Mouse (Mus musculus): ENCODE results near the gene Tbc1d22b.
A peak's percentile ranks its signal among the peaks of the same experiment; 100 is the strongest.
"Not testable (repeated sequence)": the region's sequence is repeated elsewhere in the genome, so short reads cannot be mapped to it uniquely, and the experiment has no call there.

Tbc1d22b gene

DNA sequence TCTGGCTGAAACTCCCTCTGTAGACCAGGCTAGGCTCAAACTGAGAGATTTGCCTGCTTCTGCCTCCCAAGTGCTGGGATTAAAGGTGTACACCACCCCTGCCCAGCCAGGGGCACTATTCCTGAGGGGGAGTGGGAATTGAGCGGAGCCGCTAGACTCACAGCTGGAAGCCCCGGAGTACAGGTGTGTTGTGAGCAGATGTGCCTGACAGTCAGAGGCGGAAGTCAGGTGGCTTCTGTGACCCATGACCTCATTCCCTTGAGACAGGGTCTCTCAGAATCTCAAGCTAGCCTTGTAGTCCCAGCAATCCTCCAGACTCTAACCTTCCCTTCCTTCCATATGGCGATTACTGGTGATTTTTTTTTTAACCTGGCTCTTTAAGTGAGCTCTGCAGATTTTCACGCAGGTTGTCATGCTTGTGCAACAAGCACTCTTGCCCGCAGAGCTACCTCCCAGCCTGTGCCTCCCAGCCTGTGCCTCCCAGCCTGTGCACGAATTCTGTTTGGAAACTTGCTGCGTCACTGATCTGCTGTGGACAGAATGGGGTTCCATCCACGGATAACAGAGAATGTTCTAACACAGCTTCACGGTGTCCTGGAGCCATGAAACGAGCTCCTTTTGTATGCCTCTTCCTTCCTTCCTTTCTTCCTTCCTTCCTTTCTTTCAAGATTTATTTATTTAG is 40.5 kb upstream of the Tbc1d22b start:
- Histone ChIP-seq H3K4me3 (replicated peaks; ENCODE audit: low read length) (no peak overlapping the region), H3K9me3 (ENCODE audit: low read length) (no peaks in the 10 kb centered on the region), H3K36me3 (ENCODE audit: insufficient read depth, low read length) (no peaks in the 10 kb centered on the region), H3K4me1 (replicated peaks; ENCODE audit: low read depth, low read length) (peaks cover 56% of the 10 kb centered on the region), H3K27me3 (ENCODE audit: insufficient read depth, low read length) (0 out of 2 replicates have a peak, but pooled peaks cover 3% of the 10 kb centered on the region)
- TF ChIP-seq NANOG (IDR thresholded peaks at IDR 0.05; ENCODE audit: borderline replicate concordance, low read length) (no peak), CTCF (conservative IDR thresholded peaks at IDR 0.05; ENCODE audit: low read length) (no peak), POU5F1 (IDR thresholded peaks at IDR 0.05; ENCODE audit: borderline replicate concordance, low read length) (no peak)

DNA sequence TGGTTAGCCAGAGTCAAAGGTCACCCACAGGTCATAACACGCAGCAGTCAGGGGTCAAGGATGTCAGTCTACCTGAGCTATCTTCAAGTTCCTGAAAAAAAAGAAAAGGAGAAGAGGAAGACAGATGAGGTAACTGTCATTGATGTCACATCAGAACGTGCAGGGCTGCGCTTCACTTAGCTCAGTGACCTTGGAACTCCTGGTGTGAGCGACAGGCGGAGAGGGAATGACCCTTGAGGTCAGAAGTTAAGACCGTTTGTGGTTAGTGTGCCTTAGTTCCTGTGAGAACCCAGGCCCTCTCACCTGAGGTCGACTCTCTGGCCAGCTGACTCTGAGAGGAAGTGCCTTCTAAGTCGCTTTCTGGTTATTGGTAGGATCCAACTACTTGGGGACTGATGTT is 38.9 kb upstream of the Tbc1d22b start:
- H3K4me3 ChIP-seq (replicated peaks; ENCODE audit: low read length): no peak overlapping the region
- peaks cover 62% of the 10 kb centered on the region for H3K4me1 ChIP-seq (replicated peaks; ENCODE audit: low read depth, low read length)
- no peaks in the 10 kb centered on the region for H3K9me3 ChIP-seq (ENCODE audit: low read length)
- 0 out of 2 replicates have a peak, but pooled peaks cover 3% of the 10 kb centered on the region for H3K27me3 ChIP-seq (ENCODE audit: insufficient read depth, low read length)
- H3K36me3 ChIP-seq (ENCODE audit: insufficient read depth, low read length): no peaks in the 10 kb centered on the region
- TF ChIP-seq POU5F1 (IDR thresholded peaks at IDR 0.05; ENCODE audit: borderline replicate concordance, low read length) (no peak), NANOG (IDR thresholded peaks at IDR 0.05; ENCODE audit: borderline replicate concordance, low read length) (no peak), CTCF (conservative IDR thresholded peaks at IDR 0.05; ENCODE audit: low read length) (no peak)

DNA sequence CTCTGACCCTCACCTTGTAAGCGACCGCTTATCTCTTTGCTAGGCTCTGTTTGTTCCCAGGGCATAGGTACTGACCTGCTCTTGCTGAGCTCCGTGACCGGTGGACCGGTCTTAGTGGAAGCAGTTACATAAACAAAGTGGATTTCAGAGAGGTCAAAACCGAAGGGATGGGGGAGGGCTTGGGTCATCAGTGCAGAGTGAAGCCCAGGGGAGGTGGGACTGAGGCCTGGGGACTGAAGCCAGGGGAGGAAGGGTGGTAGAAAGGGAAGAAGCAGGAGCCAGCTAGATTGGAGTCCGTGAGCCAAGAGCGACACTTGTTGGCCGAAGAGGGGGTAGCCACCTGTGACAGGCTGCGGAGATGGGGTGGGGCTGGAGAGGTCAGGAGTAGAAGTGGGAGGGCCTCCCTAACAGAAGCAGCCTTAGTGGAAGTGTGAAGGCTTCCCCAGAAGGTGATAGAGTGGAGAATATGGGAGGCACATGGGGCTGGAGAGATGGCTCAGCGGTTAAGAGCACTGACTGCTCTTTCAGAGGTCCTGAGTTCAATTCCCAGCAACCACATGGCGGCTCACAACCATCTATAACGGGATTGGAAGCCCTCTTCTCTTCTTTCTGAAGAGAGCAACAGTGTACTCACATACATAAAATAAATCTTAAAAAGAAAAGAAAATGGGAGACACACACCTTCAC is 36.4 kb upstream of the Tbc1d22b start:
- 0 out of 2 replicates have a peak, but pooled peaks cover 3% of the 10 kb centered on the region for H3K27me3 ChIP-seq (ENCODE audit: insufficient read depth, low read length)

DNA sequence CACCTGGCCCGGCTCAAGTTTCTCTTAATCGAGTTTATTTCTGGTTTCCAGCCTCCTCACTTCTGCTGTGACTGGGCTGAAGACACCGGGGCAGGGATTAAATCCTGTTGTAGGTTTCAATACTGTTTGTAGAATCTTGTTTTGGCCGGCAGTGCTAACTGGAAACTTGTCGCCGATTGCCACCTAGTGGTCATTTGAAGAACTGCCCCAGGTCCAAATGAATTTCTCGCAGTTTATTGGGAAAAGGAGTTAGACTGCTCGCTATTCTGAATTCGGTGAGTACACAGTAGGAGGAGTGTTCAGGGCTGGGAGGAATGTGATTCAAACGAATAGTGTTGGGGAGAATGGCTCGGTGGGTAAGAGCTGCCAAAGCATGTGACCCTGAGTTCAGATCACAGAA is 35.1 kb upstream of the Tbc1d22b start:
- no peaks in the 10 kb centered on the region for H3K36me3 ChIP-seq (ENCODE audit: insufficient read depth, low read length)
- H3K27me3 ChIP-seq (ENCODE audit: insufficient read depth, low read length): 0 out of 2 replicates have a peak, but pooled peaks cover 3% of the 10 kb centered on the region
- peaks cover 65% of the 10 kb centered on the region for H3K4me1 ChIP-seq (replicated peaks; ENCODE audit: low read depth, low read length)
- TF ChIP-seq POU5F1 (IDR thresholded peaks at IDR 0.05; ENCODE audit: borderline replicate concordance, low read length) (no peak), NANOG (IDR thresholded peaks at IDR 0.05; ENCODE audit: borderline replicate concordance, low read length) (no peak), CTCF (conservative IDR thresholded peaks at IDR 0.05; ENCODE audit: low read length) (peak; percentile 99)
- H3K9me3 ChIP-seq (ENCODE audit: low read length): no peaks in the 10 kb centered on the region
- no peak overlapping the region for H3K4me3 ChIP-seq (replicated peaks; ENCODE audit: low read length)

More for the DNA sequence above, 36.4 kb upstream of the Tbc1d22b start:
- H3K4me3 ChIP-seq (replicated peaks; ENCODE audit: low read length): no peak overlapping the region
- H3K9me3 ChIP-seq (ENCODE audit: low read length): no peaks in the 10 kb centered on the region
- peaks cover 66% of the 10 kb centered on the region for H3K4me1 ChIP-seq (replicated peaks; ENCODE audit: low read depth, low read length)
- no peak for TF ChIP-seq NANOG (IDR thresholded peaks at IDR 0.05; ENCODE audit: borderline replicate concordance, low read length)
- TF ChIP-seq CTCF (conservative IDR thresholded peaks at IDR 0.05; ENCODE audit: low read length): peak; percentile 60
- no peak for TF ChIP-seq POU5F1 (IDR thresholded peaks at IDR 0.05; ENCODE audit: borderline replicate concordance, low read length)
- no peaks in the 10 kb centered on the region for H3K36me3 ChIP-seq (ENCODE audit: insufficient read depth, low read length)

DNA sequence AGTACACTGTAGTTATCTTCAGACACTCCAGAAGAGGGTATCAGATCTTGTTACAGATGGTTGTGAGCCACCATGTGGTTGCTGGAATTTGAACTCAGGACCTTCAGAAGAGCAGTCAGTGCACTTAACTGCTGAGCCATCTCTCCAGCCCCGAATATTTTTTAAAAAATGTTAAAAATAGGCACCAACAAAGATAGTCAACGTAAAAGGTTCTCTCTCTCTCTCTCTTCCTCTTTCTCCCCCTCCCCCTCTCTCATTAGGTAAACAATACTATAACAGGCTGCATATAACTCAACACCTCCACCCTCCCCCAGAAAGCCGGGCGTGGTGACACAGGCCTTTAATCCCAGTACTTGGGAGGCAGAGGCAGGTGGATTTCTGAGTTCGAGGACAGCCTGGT is 30.9 kb upstream of the Tbc1d22b start:
- not testable (repeated sequence) for H3K36me3 ChIP-seq (ENCODE audit: insufficient read depth, low read length); H3K27me3 ChIP-seq (ENCODE audit: insufficient read depth, low read length)
- Histone ChIP-seq H3K9me3 (ENCODE audit: low read length) (peaks cover 19% of the 10 kb centered on the region), H3K4me1 (replicated peaks; ENCODE audit: low read depth, low read length) (peaks cover 42% of the 10 kb centered on the region), H3K4me3 (replicated peaks; ENCODE audit: low read length) (peak overlapping the region; percentile 65)

DNA sequence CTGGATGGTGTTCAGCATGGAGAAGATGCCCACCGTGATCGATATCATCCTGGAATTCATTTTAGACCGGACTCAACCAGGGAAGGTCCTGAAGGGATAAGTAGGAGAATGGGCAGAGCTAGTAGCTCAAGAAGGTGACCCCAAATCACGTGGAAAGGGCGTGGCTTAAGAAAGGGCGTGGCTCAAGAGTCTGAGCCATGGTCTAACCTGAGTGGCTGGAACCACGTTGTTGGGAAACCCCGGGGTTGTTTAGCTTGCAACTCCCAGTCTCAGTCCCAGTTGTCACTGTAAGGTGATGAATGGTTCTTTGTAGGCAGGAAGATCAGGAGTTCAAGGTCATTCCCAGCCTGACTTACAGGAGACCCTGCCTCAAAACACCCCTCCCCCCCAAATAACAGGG is 29.9 kb upstream of the Tbc1d22b start:
- TF ChIP-seq CTCF (conservative IDR thresholded peaks at IDR 0.05; ENCODE audit: low read length) (no peak), POU5F1 (IDR thresholded peaks at IDR 0.05; ENCODE audit: borderline replicate concordance, low read length) (no peak), NANOG (IDR thresholded peaks at IDR 0.05; ENCODE audit: borderline replicate concordance, low read length) (no peak)
- Histone ChIP-seq H3K9me3 (ENCODE audit: low read length) (peaks cover 28% of the 10 kb centered on the region), H3K27me3 (ENCODE audit: insufficient read depth, low read length) (no peaks in the 10 kb centered on the region), H3K4me1 (replicated peaks; ENCODE audit: low read depth, low read length) (peaks cover 34% of the 10 kb centered on the region), H3K36me3 (ENCODE audit: insufficient read depth, low read length) (no peaks in the 10 kb centered on the region), H3K4me3 (replicated peaks; ENCODE audit: low read length) (peak overlapping the region; percentile 65)

DNA sequence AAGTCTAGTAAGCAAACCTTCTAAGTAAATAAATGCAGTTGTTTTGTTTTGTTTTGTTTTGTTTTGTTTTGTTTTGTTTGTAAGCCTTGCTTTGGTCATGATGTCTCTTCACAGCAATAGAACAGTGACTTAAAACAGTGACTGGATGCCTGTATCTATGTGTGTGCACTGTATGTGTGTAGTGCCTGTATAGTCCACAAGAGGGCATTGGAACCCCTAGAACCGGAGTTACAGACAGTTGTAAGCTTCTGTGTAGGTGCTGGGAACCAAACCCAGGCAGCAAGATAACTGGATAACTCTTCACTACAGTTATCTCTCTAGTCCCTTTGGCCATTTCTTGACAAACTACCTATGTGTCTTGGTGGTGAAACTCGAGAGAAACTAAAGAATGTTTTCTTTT is 24.0 kb upstream of the Tbc1d22b start:
- Histone ChIP-seq H3K4me3 (replicated peaks; ENCODE audit: low read length) (no peak overlapping the region), H3K27me3 (ENCODE audit: insufficient read depth, low read length) (no peaks in the 10 kb centered on the region), H3K36me3 (ENCODE audit: insufficient read depth, low read length) (no peaks in the 10 kb centered on the region), H3K9me3 (ENCODE audit: low read length) (peaks cover 32% of the 10 kb centered on the region), H3K4me1 (replicated peaks; ENCODE audit: low read depth, low read length) (peaks cover 28% of the 10 kb centered on the region)
- no peak for TF ChIP-seq NANOG (IDR thresholded peaks at IDR 0.05; ENCODE audit: borderline replicate concordance, low read length)
- peak; percentile 43 for TF ChIP-seq CTCF (conservative IDR thresholded peaks at IDR 0.05; ENCODE audit: low read length)

DNA sequence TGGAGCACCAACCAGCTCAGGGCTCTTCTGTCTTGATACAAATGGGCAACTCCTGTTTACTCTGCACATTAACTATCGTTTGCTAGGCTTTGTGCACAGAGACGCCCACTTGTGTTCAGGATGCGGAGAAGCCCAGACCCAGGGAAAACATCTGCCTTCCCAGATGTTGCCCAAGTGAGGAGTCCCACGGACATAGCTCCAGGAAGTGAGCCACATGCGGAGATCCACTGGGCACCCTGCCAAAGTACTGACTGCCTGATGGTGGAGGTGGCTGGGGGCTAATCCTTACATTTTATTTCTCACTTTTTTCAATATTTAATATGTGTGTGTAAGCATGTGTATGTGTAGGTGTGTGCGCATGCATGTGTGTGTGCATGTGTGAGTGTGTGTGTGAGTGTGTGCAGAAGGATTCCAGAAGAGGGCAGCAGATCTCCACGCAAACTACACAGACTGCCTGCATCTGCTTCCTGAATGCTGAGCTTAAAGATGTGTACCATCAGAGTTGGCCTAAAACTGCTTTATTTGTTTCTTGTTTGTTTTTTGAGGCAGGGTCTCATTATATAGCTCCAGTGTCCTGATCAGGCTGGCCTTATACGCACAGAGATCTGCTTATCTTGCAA is 20.9 kb upstream of the Tbc1d22b start:
- H3K4me1 ChIP-seq (replicated peaks; ENCODE audit: low read depth, low read length): peaks cover 54% of the 10 kb centered on the region

More for the DNA sequence above, 20.9 kb upstream of the Tbc1d22b start:
- no peak overlapping the region for H3K4me3 ChIP-seq (replicated peaks; ENCODE audit: low read length)
- H3K9me3 ChIP-seq (ENCODE audit: low read length): peaks cover 19% of the 10 kb centered on the region
- TF ChIP-seq NANOG (IDR thresholded peaks at IDR 0.05; ENCODE audit: borderline replicate concordance, low read length) (no peak), POU5F1 (IDR thresholded peaks at IDR 0.05; ENCODE audit: borderline replicate concordance, low read length) (no peak), CTCF (conservative IDR thresholded peaks at IDR 0.05; ENCODE audit: low read length) (peak; percentile 32)
- H3K36me3 ChIP-seq (ENCODE audit: insufficient read depth, low read length): no peaks in the 10 kb centered on the region
- H3K27me3 ChIP-seq (ENCODE audit: insufficient read depth, low read length): no peaks in the 10 kb centered on the region

Data from E14TG2a.4 (cell line).